Mouse (Mus musculus): ENCODE measurements around the gene Prpf3.

DNA sequence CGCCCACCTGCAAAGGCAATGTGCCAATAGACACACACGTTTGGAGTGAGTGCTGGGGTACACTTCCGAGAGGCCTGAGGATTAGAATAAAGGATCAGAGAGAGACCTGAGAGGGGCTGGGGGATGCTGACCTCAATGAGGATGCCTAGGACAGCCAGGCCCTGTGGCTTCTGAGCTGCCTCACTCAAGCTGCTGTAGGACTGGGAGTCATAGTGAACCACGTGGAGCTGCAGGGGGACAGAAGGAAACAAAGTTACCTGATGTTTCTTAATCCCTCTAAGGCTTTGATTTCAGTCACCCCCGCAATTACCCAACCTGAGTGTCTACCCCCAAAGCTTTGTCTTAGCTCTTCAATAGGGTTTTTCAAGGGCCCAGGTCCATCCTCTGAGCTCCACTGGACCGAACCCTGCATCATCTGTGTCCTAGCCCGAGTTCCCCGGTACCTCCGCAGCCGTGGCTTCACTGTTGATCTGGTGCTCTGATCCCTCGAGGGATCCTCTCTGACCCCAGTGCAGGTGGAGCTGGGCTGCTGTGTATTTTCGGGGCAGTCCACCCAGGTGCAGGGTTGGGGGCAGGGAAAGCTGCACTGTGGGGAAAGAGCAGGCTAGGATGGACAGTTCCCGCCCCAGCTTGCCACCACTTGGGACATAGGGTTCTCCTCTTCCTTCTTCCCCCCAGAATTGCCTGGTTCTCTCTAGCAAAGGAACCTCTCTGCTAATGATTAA is 44.3 kb upstream of the Prpf3 start:
- TF ChIP-seq POLR2A (IDR thresholded peaks at IDR 0.05; ENCODE audit: insufficient read depth, low read depth, low read length) = no peak
- no peak for TF ChIP-seq CTCF (IDR thresholded peaks at IDR 0.05; ENCODE audit: insufficient read depth, low read depth, low read length)
